Mouse (Mus musculus) gonadal fat pad, adult 2 months (tissue): ENCODE data around the gene Wscd1. TPM values are rescaled to one million over a fixed set of nuclear protein-coding genes. Genes with fewer than 3 reads are reported as not detected.

Experiments used
- DNase-seq: peaks from one replicate; pipeline ENCODE4 v3.0.0-alpha.2; 2012; ENCODE audit warnings: low read depth
- polyA plus RNA-seq: library from polyadenylated mRNA; depleted of rRNA; stranded (reverse); fragments of >200 nt; gene quantifications from 2 replicates; pipeline ENCODE4 v1.2.3, GENCODE M21; 2012; rRNA removed

The Wscd1 gene
- 2.9 and 3.6 TPM in 2 replicates for polyA plus RNA-seq

- no peak for DNase-seq
Observed at GRCm38 (mm10) chr11:71749671-71750070, at the start of gene Wscd1. Gene Wscd1 (plus strand): TSS chr11:71749920.

GRCm38 (mm10) chr11:71728066-71728465, 21.7 kb upstream of the Wscd1 start:
- no peak for DNase-seq

GRCm38 (mm10) chr11:71729287-71729686, 20.4 kb upstream of the Wscd1 start:
- DNase-seq, result no peak

GRCm38 (mm10) chr11:71733771-71734170, 15.9 kb upstream of the Wscd1 start:
- no peak for DNase-seq

GRCm38 (mm10) chr11:71737106-71737505, 12.6 kb upstream of the Wscd1 start:
- DNase-seq, result no peak

- DNase-seq, result no peak
Observed at GRCm38 (mm10) chr11:71738501-71739045, 11.1 kb upstream of the Wscd1 start.

GRCm38 (mm10) chr11:71745875-71746274, 3.8 kb upstream of the Wscd1 start:
- DNase-seq, result no peak

GRCm38 (mm10) chr11:71747719-71748118, 2.0 kb upstream of the Wscd1 start:
- no peak for DNase-seq

GRCm38 (mm10) chr11:71750534-71751173, 934 bp downstream of the Wscd1 start:
- DNase-seq, result no peak

- DNase-seq, result no peak
Observed at GRCm38 (mm10) chr11:71751174-71751611, 1.5 kb downstream of the Wscd1 start.

GRCm38 (mm10) chr11:71751689-71752088, 2.0 kb downstream of the Wscd1 start:
- no peak for DNase-seq

- DNase-seq, result no peak
Observed at GRCm38 (mm10) chr11:71752626-71753025, 2.9 kb downstream of the Wscd1 start.

GRCm38 (mm10) chr11:71755115-71755514, 5.4 kb downstream of the Wscd1 start:
- no peak for DNase-seq

GRCm38 (mm10) chr11:71756325-71756724, 6.6 kb downstream of the Wscd1 start:
- DNase-seq, result no peak

GRCm38 (mm10) chr11:71758211-71759110, 8.7 kb downstream of the Wscd1 start:
- DNase-seq, result no peak

GRCm38 (mm10) chr11:71760991-71761390, 11.3 kb downstream of the Wscd1 start:
- no peak for DNase-seq

GRCm38 (mm10) chr11:71763154-71763553, 13.4 kb downstream of the Wscd1 start:
- no peak for DNase-seq

- no peak for DNase-seq
Observed at GRCm38 (mm10) chr11:71763651-71764275, 14.0 kb downstream of the Wscd1 start.

GRCm38 (mm10) chr11:71764743-71765142, 15.0 kb downstream of the Wscd1 start:
- DNase-seq, result no peak

GRCm38 (mm10) chr11:71765335-71765734, 15.6 kb downstream of the Wscd1 start:
- DNase-seq, result no peak

- DNase-seq, result no peak
Observed at GRCm38 (mm10) chr11:71766380-71766779, 16.7 kb downstream of the Wscd1 start.

- DNase-seq, result no peak
Observed at GRCm38 (mm10) chr11:71767726-71768125, 18.0 kb downstream of the Wscd1 start.
